Mouse (Mus musculus): ENCODE measurements around the gene Hspb1.

Hspb1 gene

GRCm38 (mm10) chr5:135887675-135888102 is at the start of gene Hspb1:
Gene Hspb1 (plus strand): TSS chr5:135887919.
- peak; percentile 69 for DNase-seq (ENCODE audit: low spot score)

GRCm38 (mm10) chr5:135841651-135842050 is 46.1 kb upstream of the Hspb1 start:
- DNase-seq (ENCODE audit: low spot score) = no peak

GRCm38 (mm10) chr5:135843418-135843817 is 44.3 kb upstream of the Hspb1 start:
- peak; percentile 42 for DNase-seq (ENCODE audit: low spot score)

- no peak for DNase-seq (ENCODE audit: low spot score)
Measured at GRCm38 (mm10) chr5:135845676-135846320, 41.9 kb upstream of the Hspb1 start.

GRCm38 (mm10) chr5:135847460-135847859 is 40.3 kb upstream of the Hspb1 start:
- DNase-seq (ENCODE audit: low spot score) = no peak

GRCm38 (mm10) chr5:135847881-135848280 is 39.8 kb upstream of the Hspb1 start:
- DNase-seq (ENCODE audit: low spot score) = no peak

GRCm38 (mm10) chr5:135851024-135851423 is 36.7 kb upstream of the Hspb1 start:
- DNase-seq (ENCODE audit: low spot score) = no peak

GRCm38 (mm10) chr5:135851481-135851880 is 36.2 kb upstream of the Hspb1 start:
- no peak for DNase-seq (ENCODE audit: low spot score)

- DNase-seq (ENCODE audit: low spot score) = no peak
Measured at GRCm38 (mm10) chr5:135852421-135852820, 35.3 kb upstream of the Hspb1 start.

- no peak for DNase-seq (ENCODE audit: low spot score)
Measured at GRCm38 (mm10) chr5:135853731-135854130, 34.0 kb upstream of the Hspb1 start.

- peak; percentile 66 for DNase-seq (ENCODE audit: low spot score)
Measured at GRCm38 (mm10) chr5:135855156-135855555, 32.6 kb upstream of the Hspb1 start.

GRCm38 (mm10) chr5:135866662-135867061 is 21.1 kb upstream of the Hspb1 start:
- no peak for DNase-seq (ENCODE audit: low spot score)

- no peak for DNase-seq (ENCODE audit: low spot score)
Measured at GRCm38 (mm10) chr5:135867637-135868593, 19.8 kb upstream of the Hspb1 start.

GRCm38 (mm10) chr5:135868653-135869052 is 19.1 kb upstream of the Hspb1 start:
- no peak for DNase-seq (ENCODE audit: low spot score)

- DNase-seq (ENCODE audit: low spot score) = no peak
Measured at GRCm38 (mm10) chr5:135869661-135870423, 17.9 kb upstream of the Hspb1 start.

- no peak for DNase-seq (ENCODE audit: low spot score)
Measured at GRCm38 (mm10) chr5:135870505-135870904, 17.2 kb upstream of the Hspb1 start.

- DNase-seq (ENCODE audit: low spot score) = no peak
Measured at GRCm38 (mm10) chr5:135872996-135873395, 14.7 kb upstream of the Hspb1 start.

- no peak for DNase-seq (ENCODE audit: low spot score)
Measured at GRCm38 (mm10) chr5:135873753-135874152, 14.0 kb upstream of the Hspb1 start.

GRCm38 (mm10) chr5:135877180-135877579 is 10.5 kb upstream of the Hspb1 start:
- DNase-seq (ENCODE audit: low spot score) = peak; percentile 51

- peak; percentile 41 for DNase-seq (ENCODE audit: low spot score)
Measured at GRCm38 (mm10) chr5:135877831-135878231, 9.9 kb upstream of the Hspb1 start.

- peak; percentile 73 for DNase-seq (ENCODE audit: low spot score)
Measured at GRCm38 (mm10) chr5:135879449-135880158, 8.1 kb upstream of the Hspb1 start.

- no peak for DNase-seq (ENCODE audit: low spot score)
Measured at GRCm38 (mm10) chr5:135884641-135885040, 3.1 kb upstream of the Hspb1 start.

Measured in ovary, postnatal 14 days (tissue).